Mouse (Mus musculus) cerebellum, adult 18-20 months (tissue): ENCODE results near the gene Slc22a22.

Source experiments
- DNase-seq, 2 experiments: peaks; one replicate each; pipeline ENCODE4 v3.0.0; 2021

Gene Slc22a22

GRCm38 (mm10) chr15:57477525-57477924 lies at the start of gene Slc22a22:
Gene Slc22a22, minus strand, starts transcription at chr15:57477625.
- DNase-seq: no peak

- no peak for DNase-seq
These were observed 46.3 kb upstream of the Slc22a22 start for GRCm38 (mm10) chr15:57523510-57524298.

DNA sequence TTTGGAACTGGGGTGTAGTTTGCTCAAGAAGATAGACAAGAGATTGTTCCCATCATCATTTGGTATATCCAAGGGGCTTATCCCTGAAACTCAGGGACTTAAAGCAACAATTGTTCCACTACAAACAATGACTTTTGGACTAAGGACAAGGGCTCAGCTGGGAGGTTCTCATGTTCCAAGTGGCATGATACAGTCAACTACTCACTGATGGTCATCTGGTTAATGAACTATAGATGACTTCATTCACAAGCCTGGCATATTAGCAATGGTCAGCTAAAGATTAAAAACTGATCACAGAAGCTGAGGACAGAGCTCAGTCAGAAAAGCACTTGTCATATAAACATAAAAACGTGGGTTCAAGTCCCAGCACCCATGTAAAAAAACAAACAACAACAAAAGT lies 44.7 kb upstream of the Slc22a22 start:
- no peak for DNase-seq

DNA sequence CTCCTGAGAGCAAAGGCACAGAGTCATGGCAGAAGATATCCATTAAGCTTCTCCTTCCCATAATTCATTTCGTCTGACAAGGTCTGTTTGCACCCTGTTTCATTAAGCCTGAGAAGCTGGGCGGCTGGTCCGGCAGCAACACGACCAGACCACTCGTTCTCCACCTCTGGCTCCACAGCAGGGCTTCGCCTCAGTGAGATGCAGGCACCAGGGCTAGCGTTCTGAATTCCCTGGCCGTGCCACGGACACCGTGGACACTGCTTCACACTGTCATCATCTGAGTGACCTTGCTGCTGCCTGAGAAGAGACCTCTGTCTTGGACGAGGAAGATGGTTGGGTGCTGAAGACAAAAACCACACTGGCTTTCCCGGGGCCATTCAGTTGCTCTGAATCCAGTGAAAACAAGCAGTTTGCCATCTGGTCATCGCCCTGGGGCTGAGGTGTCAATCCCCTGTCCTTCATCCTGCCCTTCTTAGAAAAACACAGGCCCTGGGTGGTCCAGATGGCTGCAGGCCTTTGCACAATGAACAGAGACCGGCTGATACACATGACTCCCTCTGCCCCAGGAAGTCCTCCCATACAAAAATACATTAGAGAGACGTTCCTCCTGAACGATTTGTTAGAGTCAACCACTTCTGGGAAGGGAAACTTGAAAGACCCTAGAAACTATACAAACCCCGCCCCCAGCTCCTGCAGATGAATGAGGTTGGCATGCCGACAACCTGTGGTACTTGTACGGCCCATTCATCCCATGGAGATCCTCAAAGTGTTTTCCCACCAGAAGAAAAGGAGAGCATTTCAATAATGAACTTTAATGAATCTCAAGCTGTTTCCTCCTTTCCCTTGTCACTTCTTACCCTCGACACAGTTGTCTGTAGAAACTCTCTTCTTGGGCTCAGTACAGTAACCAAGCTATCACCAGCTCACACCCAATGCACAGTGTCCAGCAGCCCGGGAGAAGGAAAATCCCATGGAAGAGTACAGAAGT lies 32.1 kb upstream of the Slc22a22 start:
- DNase-seq: peak in 1 of 2 experiments; percentile 9

DNA sequence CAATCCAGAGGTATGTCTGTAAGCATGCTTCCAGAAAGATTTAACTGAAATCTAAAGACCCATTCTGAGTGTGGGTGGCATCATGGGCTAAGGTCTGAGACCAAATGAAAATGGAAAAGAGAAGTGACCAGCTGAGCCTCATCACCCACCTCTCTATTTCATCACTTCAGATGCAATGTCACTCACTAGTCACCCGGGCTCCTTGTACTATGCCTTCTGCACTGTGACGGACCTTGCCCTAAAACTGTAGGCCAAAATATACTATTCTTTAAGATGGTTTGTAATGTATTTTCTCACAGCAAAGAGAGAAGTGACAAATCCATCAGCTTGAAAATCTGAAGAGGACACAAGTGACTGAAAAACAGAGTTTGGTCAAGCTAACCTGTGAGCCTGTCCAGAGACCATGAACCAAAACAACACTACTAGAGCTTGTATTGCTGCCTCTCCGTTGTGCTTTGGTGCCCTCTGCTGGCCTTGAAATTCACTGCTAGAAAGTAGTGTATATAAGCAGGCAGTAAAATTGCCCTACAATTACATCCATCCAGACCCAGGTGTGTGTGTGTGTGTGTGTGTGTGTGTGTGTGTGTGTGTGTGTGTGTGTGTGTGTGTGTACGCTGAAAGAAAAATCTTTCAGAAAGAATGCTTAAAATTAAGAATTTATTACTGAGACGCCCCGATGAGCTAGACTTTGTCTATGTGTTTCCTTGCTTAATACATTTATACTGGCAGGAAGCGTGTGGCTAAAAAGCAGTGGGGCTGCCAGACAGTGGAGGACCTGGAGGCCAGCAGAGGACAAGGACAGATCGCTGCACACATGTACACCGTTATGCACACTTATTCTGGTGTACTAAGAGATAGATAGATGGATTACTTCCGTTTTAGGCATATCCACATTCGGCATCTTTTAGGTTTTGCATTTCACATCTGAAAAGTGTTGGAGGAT lies 31.1 kb upstream of the Slc22a22 start:
- peak; percentile 80 to 81 for DNase-seq

GRCm38 (mm10) chr15:57504126-57504705 lies 26.8 kb upstream of the Slc22a22 start:
- DNase-seq: no peak

- DNase-seq: no peak
These were observed 26.2 kb upstream of the Slc22a22 start for GRCm38 (mm10) chr15:57503656-57504055.

DNA sequence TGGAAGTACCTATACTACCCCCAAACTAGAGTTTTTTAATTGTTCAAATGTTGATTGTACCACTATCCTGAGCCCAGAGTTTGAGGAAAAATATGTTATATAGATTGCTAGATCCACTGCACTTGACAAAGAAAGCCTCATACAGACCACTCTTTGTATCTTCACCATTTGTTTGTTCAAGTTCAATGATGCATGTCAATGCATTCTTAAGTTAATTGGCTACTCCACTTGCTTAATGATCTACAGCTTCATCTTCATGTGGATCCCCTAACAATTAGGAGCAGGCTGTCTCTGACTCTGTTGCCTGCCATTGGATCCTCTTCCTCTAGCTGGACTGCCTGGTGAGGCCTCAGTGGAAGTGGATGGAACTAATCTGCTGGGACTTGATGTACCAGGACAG lies 24.1 kb upstream of the Slc22a22 start:
- DNase-seq: no peak

GRCm38 (mm10) chr15:57496106-57496505 lies 18.7 kb upstream of the Slc22a22 start:
- DNase-seq: no peak

DNA sequence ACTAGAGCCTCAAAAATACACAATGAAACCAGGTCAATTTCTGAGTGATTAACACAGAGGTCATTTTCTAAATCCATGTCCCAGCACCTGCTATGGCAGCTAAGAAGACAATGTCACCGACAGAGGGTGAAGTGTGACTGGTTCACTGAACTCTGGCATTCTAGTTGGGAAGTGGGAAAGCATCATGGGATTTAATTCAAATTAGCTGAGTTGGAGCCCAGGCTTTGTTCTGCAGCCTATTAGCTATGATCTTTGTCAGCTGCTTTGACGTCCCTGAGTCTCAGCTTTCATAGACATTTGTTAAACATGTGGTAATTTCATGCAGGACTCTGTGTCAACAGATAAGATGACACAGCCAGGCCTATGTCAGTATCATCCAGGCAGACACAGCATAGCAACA lies 5.1 kb upstream of the Slc22a22 start:
- DNase-seq: no peak

DNA sequence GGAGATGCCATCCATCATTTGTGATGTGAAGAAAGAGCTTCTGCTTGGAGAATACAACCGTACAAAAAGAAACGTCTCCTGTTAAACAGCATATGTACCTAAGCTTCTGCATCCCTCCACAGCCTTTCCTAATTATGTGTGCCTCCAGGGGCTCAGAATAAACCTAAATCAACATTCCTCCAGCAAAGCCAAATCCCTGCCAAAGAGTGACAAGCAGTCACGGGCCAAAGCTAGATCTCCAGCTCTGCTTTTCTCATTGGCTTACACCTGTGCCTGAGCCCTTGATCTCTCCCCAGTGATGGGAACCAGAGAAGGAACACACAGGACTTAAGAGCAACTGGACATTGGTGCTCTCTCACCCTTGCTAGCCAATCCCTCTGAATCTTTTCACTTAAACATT lies 5.8 kb downstream of the Slc22a22 start:
- DNase-seq: no peak

DNA sequence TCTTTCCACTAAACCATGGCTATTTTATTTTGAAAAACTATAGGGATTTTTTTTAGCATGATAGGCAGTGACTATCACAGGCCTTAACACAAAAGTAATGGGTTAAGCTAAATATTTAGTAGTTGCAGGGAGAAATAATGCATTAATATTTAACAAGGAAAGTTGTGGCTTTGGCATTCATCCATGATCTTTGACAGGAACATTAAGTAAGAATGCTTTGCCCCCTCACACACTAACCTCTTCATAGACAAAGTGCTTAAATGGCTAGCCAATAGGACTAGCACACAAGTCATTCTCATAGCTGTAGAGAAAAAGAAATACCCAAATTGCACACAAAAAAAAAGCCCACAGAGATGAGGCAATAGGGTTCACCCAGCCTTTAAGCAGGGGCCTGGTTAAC lies 11.4 kb downstream of the Slc22a22 start:
- no peak for DNase-seq

- no peak for DNase-seq
These were observed 12.4 kb downstream of the Slc22a22 start for GRCm38 (mm10) chr15:57465061-57465460.

DNA sequence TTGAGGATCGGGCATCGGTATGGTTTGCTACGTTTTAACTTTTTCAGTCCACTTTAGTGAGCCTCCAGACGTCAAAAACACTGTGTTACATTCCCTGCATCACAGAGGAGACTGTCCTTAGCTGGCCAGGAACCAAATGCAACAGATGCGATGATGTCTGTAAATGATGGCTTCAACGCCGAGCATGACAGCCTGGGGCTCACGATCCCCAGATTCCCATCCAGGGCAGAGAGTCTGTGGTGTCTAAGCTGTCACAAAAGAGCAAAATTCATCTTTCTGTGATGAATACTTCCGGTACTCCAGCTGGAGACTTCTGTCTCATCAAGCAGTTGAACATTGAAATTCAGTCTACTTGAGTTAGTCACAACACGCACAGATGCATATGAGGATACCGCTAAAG lies 13.4 kb downstream of the Slc22a22 start:
- DNase-seq: no peak

- DNase-seq: no peak
These were observed 16.1 kb downstream of the Slc22a22 start for GRCm38 (mm10) chr15:57461284-57461683.

DNA sequence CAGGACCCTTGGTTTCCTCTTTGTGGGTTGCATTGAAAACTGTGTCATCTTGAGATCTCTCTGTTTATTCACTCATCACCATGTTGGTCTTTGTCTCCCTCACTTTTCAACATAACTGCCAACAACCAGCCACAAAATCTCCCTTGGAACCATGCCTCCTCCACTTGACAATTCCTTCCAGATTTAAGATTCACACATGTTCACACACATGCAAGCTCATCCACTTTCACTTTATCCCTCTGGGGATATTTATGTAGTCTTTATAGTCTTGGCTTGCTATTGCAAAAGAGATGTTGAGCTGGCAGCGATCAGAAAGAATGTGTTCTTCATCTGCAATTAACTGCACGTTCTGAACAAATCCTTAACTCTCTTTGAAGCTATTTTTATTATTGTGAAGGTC lies 20.1 kb downstream of the Slc22a22 start:
- no peak for DNase-seq

GRCm38 (mm10) chr15:57434710-57435404 lies 42.6 kb downstream of the Slc22a22 start:
- no peak for DNase-seq

GRCm38 (mm10) chr15:57408498-57408897 lies 68.9 kb downstream of the Slc22a22 start:
- DNase-seq: peak in 1 of 2 experiments; percentile 4

DNA sequence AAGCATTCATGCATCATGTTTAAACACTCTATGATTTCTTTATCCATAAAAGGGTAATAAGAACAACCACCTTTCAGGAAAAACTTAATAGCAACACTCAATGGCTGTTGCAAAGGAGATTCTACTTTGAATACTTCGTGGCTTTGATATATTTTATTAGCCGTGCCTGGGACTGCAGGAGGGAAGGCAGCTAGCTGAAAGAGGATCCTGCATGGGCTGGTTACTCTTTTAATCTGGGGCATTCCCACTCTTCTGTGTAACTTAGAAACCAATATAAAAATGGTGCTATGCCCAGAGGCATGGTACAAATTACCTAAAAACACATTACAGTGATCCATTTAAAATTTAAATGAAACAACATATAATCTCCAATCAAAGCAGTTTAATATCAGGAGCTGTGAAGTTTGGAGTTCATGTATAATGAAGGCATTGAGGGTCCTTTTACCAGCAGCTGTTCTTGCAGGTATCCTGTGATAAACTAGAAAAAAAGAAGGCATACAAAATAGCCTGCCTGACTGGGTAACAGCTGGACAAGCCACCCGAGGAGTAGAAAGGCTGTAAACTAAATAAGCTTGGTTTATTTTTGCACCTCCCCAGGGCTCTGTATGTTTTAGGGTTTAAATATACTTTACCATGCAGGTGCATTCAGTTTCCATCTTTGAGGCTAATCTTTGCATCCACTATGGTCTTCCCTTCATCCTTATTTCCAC lies 78.8 kb downstream of the Slc22a22 start:
- DNase-seq: no peak

DNA sequence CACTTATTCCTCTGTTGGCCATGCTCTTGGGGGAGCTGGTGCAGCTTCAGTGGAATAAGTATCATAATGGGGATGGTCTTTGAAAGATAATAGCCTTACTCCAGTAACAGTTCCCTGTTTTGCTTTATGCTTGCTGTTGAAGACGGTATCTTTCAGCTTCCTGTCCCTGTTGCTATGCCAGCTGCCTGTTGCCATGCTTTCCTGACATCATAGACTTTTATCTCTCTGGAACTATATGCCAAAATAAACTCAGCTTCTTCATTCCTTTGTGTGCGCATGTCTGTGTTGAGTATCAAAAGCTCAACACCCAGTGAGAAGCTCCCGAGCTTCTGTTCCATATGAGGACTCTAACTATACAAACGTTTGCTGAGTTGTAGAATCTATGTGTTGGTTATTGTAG lies 83.4 kb downstream of the Slc22a22 start:
- DNase-seq: no peak

DNA sequence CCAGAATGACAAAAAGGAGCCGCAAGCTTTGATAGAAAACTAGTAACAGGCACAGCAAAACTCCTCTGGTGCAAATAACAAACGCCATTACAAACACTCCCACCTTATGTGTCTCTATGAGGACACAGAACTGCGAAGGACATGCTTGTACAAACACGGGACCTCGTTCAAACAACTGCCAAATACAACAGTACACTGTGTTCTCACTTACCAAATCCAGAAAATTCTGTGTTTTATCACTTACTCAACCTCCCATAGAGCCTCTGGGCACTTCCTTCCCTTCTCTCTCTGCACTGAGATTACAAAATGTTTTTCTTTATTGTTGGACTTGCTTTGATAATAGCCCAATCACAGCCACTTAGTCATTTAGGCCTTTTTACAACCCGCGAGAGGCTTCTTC lies 97.0 kb downstream of the Slc22a22 start:
- DNase-seq: no peak
